Mouse (Mus musculus) CH12.LX (cell line): Measurements from ENCODE around the gene Rab11fip3. TPM values are rescaled to one million over a fixed set of nuclear protein-coding genes. Genes with fewer than 3 reads are reported as not detected.

Experiments
- DNase-seq: peaks from one replicate; pipeline ENCODE4 v3.0.0-alpha.2; 2013; ENCODE audit errors: extremely low read depth
- H3K27ac ChIP-seq: 2 replicates; pipeline ENCODE4 v1.5.1; 2012; ENCODE audit warnings: low read depth, mild to moderate bottlenecking, control low read depth, moderate library complexity; ENCODE audit not compliant: insufficient read depth
- H3K27me3 ChIP-seq: replicated peaks from 2 replicates; pipeline ENCODE3; 2012; ENCODE audit warnings: inconsistent platforms
- H3K36me3 ChIP-seq, 2 experiments: replicated peaks in 1 of 2; 2 replicates each; pipeline versions ENCODE3 to v1.6.1; 2012; ENCODE audit warnings: inconsistent platforms in 1 of 2, low read length in 1 of 2, mild to moderate bottlenecking in 1 of 2, mixed read lengths in 1 of 2, moderate library complexity in 1 of 2; ENCODE audit not compliant: control insufficient read depth in 1 of 2, insufficient read depth in 1 of 2
- H3K4me1 ChIP-seq, 2 experiments: 2 replicates each; pipeline ENCODE4 v1.6.1; 2012; ENCODE audit warnings: inconsistent platforms in 1 of 2, moderate library complexity in 1 of 2; ENCODE audit not compliant: insufficient read depth in 2 of 2, control insufficient read depth in 1 of 2
- H3K4me2 ChIP-seq: 2 replicates; pipeline ENCODE4 v1.6.1; 2012; ENCODE audit warnings: low read depth, mild to moderate bottlenecking, control low read depth; ENCODE audit not compliant: poor library complexity, insufficient read depth, severe bottlenecking
- H3K4me3 ChIP-seq, 3 experiments: fragments of 150-350 bp in 1 of 3; sonication (generic) in 1 of 3; replicated peaks in 1 of 3; 2 replicates each; pipeline versions ENCODE3 to v1.5.1; 2011 to 2012; ENCODE audit warnings: low read depth in 2 of 3, low read length in 2 of 3, mild to moderate bottlenecking in 2 of 3, moderate library complexity in 2 of 3, control low read depth in 1 of 3, improper control_type of control experiment in 1 of 3, inconsistent platforms in 1 of 3, mixed read lengths in 1 of 3; ENCODE audit not compliant: poor library complexity in 1 of 3
- H3K79me2 ChIP-seq: replicated peaks from 2 replicates; pipeline ENCODE4 v1.6.1; 2012; ENCODE audit warnings: mild to moderate bottlenecking, moderate library complexity; ENCODE audit not compliant: control insufficient read depth, poor library complexity, insufficient read depth, severe bottlenecking; ENCODE audit errors: extremely low read depth
- H3K9ac ChIP-seq: 2 replicates; pipeline ENCODE4 v1.6.1; 2012; ENCODE audit warnings: low read depth, mild to moderate bottlenecking, control low read depth, moderate library complexity; ENCODE audit not compliant: insufficient read depth
- H3K9me3 ChIP-seq: replicated peaks from 2 replicates; pipeline ENCODE3; 2012; ENCODE audit warnings: low read length, inconsistent platforms, mixed read lengths
- CTCF ChIP-seq, 2 experiments: IDR thresholded peaks in 1 of 2; conservative IDR thresholded peaks in 1 of 2; 2 replicates each; pipeline ENCODE4 v1.5.1; 2011 to 2012; ENCODE audit warnings: low read depth in 2 of 2, low read length in 2 of 2, improper control_type of control experiment in 1 of 2, inconsistent platforms in 1 of 2, mild to moderate bottlenecking in 1 of 2, moderate library complexity in 1 of 2
- EP300 ChIP-seq: IDR thresholded peaks from 2 replicates; pipeline ENCODE4 v1.6.1; 2011; ENCODE audit warnings: low read length, improper control_type of control experiment
- GABPA ChIP-seq: IDR thresholded peaks from 2 replicates; pipeline ENCODE4 v1.6.1; 2012; ENCODE audit warnings: low read depth, low read length, improper control_type of control experiment, inconsistent platforms; ENCODE audit not compliant: insufficient replicate concordance
- IRF4 ChIP-seq: IDR thresholded peaks from 2 replicates; pipeline ENCODE4 v1.6.1; 2014; ENCODE audit warnings: low read depth, mild to moderate bottlenecking, inconsistent platforms, low read length, improper control_type of control experiment
- JUN ChIP-seq: IDR thresholded peaks from 2 replicates; pipeline ENCODE4 v1.6.1; 2011; ENCODE audit warnings: low read depth, mild to moderate bottlenecking, low read length, improper control_type of control experiment, moderate library complexity; ENCODE audit not compliant: insufficient read depth
- JUND ChIP-seq: conservative IDR thresholded peaks from 2 replicates; pipeline ENCODE4 v1.6.1; 2011; ENCODE audit warnings: low read depth, low read length, improper control_type of control experiment
- MAFK ChIP-seq: IDR thresholded peaks from 2 replicates; pipeline ENCODE4 v1.6.1; 2011; ENCODE audit warnings: low read length, improper control_type of control experiment; ENCODE audit not compliant: insufficient replicate concordance
- MAZ ChIP-seq: IDR thresholded peaks from 2 replicates; pipeline ENCODE4 v1.6.1; 2012; ENCODE audit warnings: low read depth, mild to moderate bottlenecking, inconsistent platforms, low read length, improper control_type of control experiment, moderate library complexity
- NELFE ChIP-seq: IDR thresholded peaks from 2 replicates; pipeline ENCODE4 v1.6.1; 2011; ENCODE audit warnings: low read depth, low read length, improper control_type of control experiment
- PAX5 ChIP-seq: IDR thresholded peaks from 2 replicates; pipeline ENCODE4 v1.6.1; 2012; ENCODE audit warnings: low read length, inconsistent platforms, mixed read lengths
- RAD21 ChIP-seq: IDR thresholded peaks from 2 replicates; pipeline ENCODE4 v1.6.1; 2011; ENCODE audit warnings: low read depth, mild to moderate bottlenecking, low read length, improper control_type of control experiment, moderate library complexity
- USF1 ChIP-seq: IDR thresholded peaks from 2 replicates; pipeline ENCODE4 v1.6.1; 2014; ENCODE audit warnings: low read depth, mild to moderate bottlenecking, inconsistent platforms, low read length, improper control_type of control experiment
- ZC3H11A ChIP-seq: IDR thresholded peaks from 2 replicates; pipeline ENCODE4 v1.6.1; 2012; ENCODE audit warnings: low read depth, mild to moderate bottlenecking, inconsistent platforms, low read length, improper control_type of control experiment
- ZKSCAN1 ChIP-seq: IDR thresholded peaks from 2 replicates; pipeline ENCODE4 v1.6.1; 2012; ENCODE audit warnings: low read depth, inconsistent platforms, low read length, improper control_type of control experiment, borderline replicate concordance
- ZMIZ1 ChIP-seq: IDR thresholded peaks from 2 replicates; pipeline ENCODE4 v1.6.1; 2012; ENCODE audit warnings: low read depth, mild to moderate bottlenecking, inconsistent platforms, low read length, improper control_type of control experiment
- ZNF384 ChIP-seq: IDR thresholded peaks from 2 replicates; pipeline ENCODE4 v1.6.1; 2012; ENCODE audit warnings: low read depth, low read length, improper control_type of control experiment, inconsistent platforms
- dilution Hi-C: fragments of 300-500 bp; cut with MboI; formaldehyde crosslinking; loops from 2 replicates; pipeline ENCODE4 v1.14.3; 2020; ENCODE audit warnings: low sequenced_read_pairs; ENCODE audit not compliant: extremely low pct_unique_long_range_greater_than_20kb, extremely low pct_ligation_motif_present
- in situ Hi-C: fragments of 300-500 bp; cut with MboI; formaldehyde crosslinking; loops from 3 replicates; pipeline ENCODE4 v1.14.3; 2019; ENCODE audit warnings: low sequenced_read_pairs, low pct_ligation_motif_present, low pct_unique_long_range_greater_than_20kb, mixed read lengths
- polyA plus RNA-seq: library from polyadenylated mRNA; unstranded; fragments of >175 nt; gene quantifications from 2 replicates; pipeline ENCODE4 v1.2.1, GENCODE M21; 2012; ENCODE audit warnings: low read depth; ENCODE audit not compliant: insufficient read length
- total RNA-seq, 2 experiments: library from RNA; depleted of rRNA; stranded (reverse); fragments of 300-350 nt in 1 of 2; fragments of >200 nt in 1 of 2; gene quantifications; 2 replicates each; pipeline ENCODE4 v1.2.3; 2012 to 2014

The Rab11fip3 gene
- total and polyA plus RNA-seq, 3 experiments, result 3.5 to 7.6 (median 4.6) TPM

DNA sequence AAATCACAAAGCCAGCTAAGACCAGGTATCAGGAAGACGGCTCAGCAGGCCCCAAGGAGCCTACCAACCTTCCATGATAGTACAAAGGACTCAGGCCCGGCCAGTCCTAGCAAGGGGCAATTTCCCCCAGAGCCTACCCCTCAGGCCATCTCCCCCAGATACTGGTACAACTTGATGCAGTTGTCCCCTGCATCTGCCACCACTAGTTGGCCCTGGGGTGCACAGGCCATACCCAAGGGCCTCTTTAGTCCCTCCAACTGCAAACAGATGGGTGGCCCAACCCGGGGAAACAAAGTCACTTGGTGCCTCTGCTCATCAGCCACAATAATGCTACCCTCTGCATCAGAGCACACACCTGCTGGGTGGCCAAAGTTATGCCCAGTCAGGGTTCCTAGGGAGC lies 126.1 kb downstream of the Rab11fip3 start:
- no peak overlapping the region for H3K9ac ChIP-seq
- no peak for TF ChIP-seq ZKSCAN1
- no peak for TF ChIP-seq ZNF384
- TF ChIP-seq ZMIZ1, result no peak
- no peak for TF ChIP-seq RAD21
- no peak for TF ChIP-seq IRF4
- TF ChIP-seq EP300, result no peak
- TF ChIP-seq JUND, result no peak
- TF ChIP-seq JUN, result no peak
- TF ChIP-seq GABPA, result no peak
- TF ChIP-seq MAZ, result no peak
- no peak for TF ChIP-seq CTCF (conservative IDR thresholded peaks at IDR 0.05 in 1 of 2, IDR thresholded peaks at IDR 0.05 in 1 of 2; ENCODE audit: low read depth in 2 of 2, low read length in 2 of 2)
- TF ChIP-seq MAFK, result no peak
- TF ChIP-seq, all 38 proteins: peak for 0
- no peak overlapping the region for H3K4me2 ChIP-seq
- H3K4me1 ChIP-seq, result peaks cover 12 to 26% of the 10 kb centered on the region in 2 experiments; a peak in 3 of 4 replicates
- H3K36me3 ChIP-seq, result peaks cover 3 to 12% of the 10 kb centered on the region in 2 experiments
- DNase-seq, result no peak
- no peaks in the 10 kb centered on the region for H3K9me3 ChIP-seq
- H3K27ac ChIP-seq, result no peak overlapping the region
- H3K79me2 ChIP-seq, result peaks cover 16% of the 10 kb centered on the region
- peaks cover 24% of the 10 kb centered on the region for H3K27me3 ChIP-seq
- in situ Hi-C loops (no loop called here), dilution Hi-C loops (no loop called here)
- no peak overlapping the region for H3K4me3 ChIP-seq

DNA sequence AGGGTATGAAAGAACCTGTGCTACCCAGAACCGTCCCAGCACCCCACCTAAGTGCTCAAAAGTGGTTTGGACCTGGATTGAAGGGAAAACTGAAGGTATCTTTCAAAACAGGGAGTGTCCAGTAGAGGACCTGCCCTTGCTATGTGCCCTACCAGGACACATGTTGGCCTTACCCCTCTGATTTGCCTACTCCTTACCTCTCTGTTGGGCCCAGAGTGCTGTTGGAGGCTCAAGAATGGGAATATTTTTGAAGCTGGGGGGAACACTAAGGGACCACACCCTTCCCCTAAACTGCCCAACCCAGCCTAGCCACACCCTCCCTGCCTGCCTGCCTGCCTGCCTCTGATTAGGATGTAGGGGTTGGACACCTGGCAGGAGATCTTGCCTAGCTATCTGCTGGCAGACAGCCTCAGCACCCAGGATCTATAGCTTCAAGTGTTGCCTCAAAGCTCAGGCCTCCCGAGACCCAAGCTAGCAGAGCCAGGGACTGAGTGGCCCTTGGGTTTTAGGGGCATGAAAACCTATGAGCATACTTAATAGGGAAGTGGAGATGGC lies 126.7 kb downstream of the Rab11fip3 start:
- Histone ChIP-seq H3K4me1 (peaks cover 12 to 26% of the 10 kb centered on the region in 2 experiments; a peak in 3 of 4 replicates), H3K4me2 (peak overlapping the region; percentile 6; the same call in 1 of the 2 replicates), H3K27ac (no peak overlapping the region), H3K4me3 (no peak overlapping the region), H3K9ac (peak overlapping the region; percentile 99; the same call in 1 of the 2 replicates), H3K9me3 (no peaks in the 10 kb centered on the region), H3K27me3 (peaks cover 19% of the 10 kb centered on the region), H3K79me2 (peaks cover 16% of the 10 kb centered on the region), H3K36me3 (peaks cover 4 to 18% of the 10 kb centered on the region in 2 experiments)
- dilution Hi-C loops, result no loop called here
- DNase-seq, result no peak
- TF ChIP-seq USF1, result no peak
- no peak for TF ChIP-seq ZC3H11A
- no peak for TF ChIP-seq RAD21
- TF ChIP-seq PAX5, result no peak
- TF ChIP-seq MAFK, result no peak
- TF ChIP-seq NELFE, result no peak
- in situ Hi-C loops, result no loop called here
